Mouse (Mus musculus): ENCODE data around the gene Slmap. TPM values are rescaled to one million over a fixed set of nuclear protein-coding genes. Genes with fewer than 3 reads are reported as not detected.

The Slmap gene
- total and polyA plus RNA-seq, 2 experiments, result 10.5 to 50.8 TPM

GRCm38 (mm10) chr14:26454851-26455250, 79.9 kb downstream of the Slmap start:
- 20% methylated on average over 16 of the region's 16 CpGs for WGBS
- peaks cover 16% of the 10 kb centered on the region for H3K36me3 ChIP-seq (ENCODE audit: control insufficient read depth, insufficient read depth, low read length)
- H3K79me2 ChIP-seq (ENCODE audit: control insufficient read depth, insufficient read depth, low read length), result no peaks in the 10 kb centered on the region
- no peaks in the 10 kb centered on the region for H3K27me3 ChIP-seq (ENCODE audit: control insufficient read depth, insufficient read depth, low read length)
- TF ChIP-seq POLR2A (IDR thresholded peaks at IDR 0.05; ENCODE audit: extremely low read depth, insufficient read depth, low read length) (no peak), CTCF (IDR thresholded peaks at IDR 0.05; ENCODE audit: low read depth, low read length) (no peak)
- no peak overlapping the region for H3K9ac ChIP-seq (ENCODE audit: low read depth, low read length)
- DNase-seq (ENCODE audit: extremely low read depth, low read depth, low spot score), result peak; percentile 64
- no peaks in the 10 kb centered on the region for H3K4me1 ChIP-seq (ENCODE audit: control insufficient read depth, insufficient read depth, low read length)
- no peak overlapping the region for H3K27ac ChIP-seq (replicated peaks; ENCODE audit: insufficient read depth, low read depth, low read length)
- H3K4me3 ChIP-seq (ENCODE audit: insufficient read depth, low read depth, low read length), result no peak overlapping the region

GRCm38 (mm10) chr14:26450036-26450800, 84.5 kb downstream of the Slmap start:
- peaks cover 16% of the 10 kb centered on the region for H3K36me3 ChIP-seq (ENCODE audit: control insufficient read depth, insufficient read depth, low read length)

GRCm38 (mm10) chr14:26448581-26448980, 86.2 kb downstream of the Slmap start:
- Histone ChIP-seq H3K4me1 (ENCODE audit: control insufficient read depth, insufficient read depth, low read length) (0 out of 2 replicates have a peak, but pooled peaks cover 3% of the 10 kb centered on the region), H3K9ac (ENCODE audit: low read depth, low read length) (no peak overlapping the region), H3K36me3 (ENCODE audit: control insufficient read depth, insufficient read depth, low read length) (peaks cover 19% of the 10 kb centered on the region), H3K27ac (replicated peaks; ENCODE audit: insufficient read depth, low read depth, low read length) (no peak overlapping the region), H3K79me2 (ENCODE audit: control insufficient read depth, insufficient read depth, low read length) (no peaks in the 10 kb centered on the region), H3K4me3 (ENCODE audit: insufficient read depth, low read depth, low read length) (no peak overlapping the region), H3K27me3 (ENCODE audit: control insufficient read depth, insufficient read depth, low read length) (no peaks in the 10 kb centered on the region)
- DNase-seq (ENCODE audit: extremely low read depth, low read depth, low spot score), result no peak
- 89% methylated on average over 4 of the region's 4 CpGs for WGBS
- TF ChIP-seq CTCF (IDR thresholded peaks at IDR 0.05; ENCODE audit: low read depth, low read length), result no peak
- no peak for TF ChIP-seq POLR2A (IDR thresholded peaks at IDR 0.05; ENCODE audit: extremely low read depth, insufficient read depth, low read length)

More at GRCm38 (mm10) chr14:26450036-26450800, 84.5 kb downstream of the Slmap start:
- Histone ChIP-seq H3K9ac (ENCODE audit: low read depth, low read length) (no peak overlapping the region), H3K27ac (replicated peaks; ENCODE audit: insufficient read depth, low read depth, low read length) (peak overlapping the region; percentile 29; the same call in 1 of the 2 replicates), H3K79me2 (ENCODE audit: control insufficient read depth, insufficient read depth, low read length) (no peaks in the 10 kb centered on the region), H3K4me3 (ENCODE audit: insufficient read depth, low read depth, low read length) (no peak overlapping the region), H3K4me1 (ENCODE audit: control insufficient read depth, insufficient read depth, low read length) (no peaks in the 10 kb centered on the region), H3K27me3 (ENCODE audit: control insufficient read depth, insufficient read depth, low read length) (no peaks in the 10 kb centered on the region)
- TF ChIP-seq POLR2A (IDR thresholded peaks at IDR 0.05; ENCODE audit: extremely low read depth, insufficient read depth, low read length), result no peak
- no peak for TF ChIP-seq CTCF (IDR thresholded peaks at IDR 0.05; ENCODE audit: low read depth, low read length)
- WGBS, result 77% methylated on average over 16 of the region's 16 CpGs
- peak; percentile 42 for DNase-seq (ENCODE audit: extremely low read depth, low read depth, low spot score)

GRCm38 (mm10) chr14:26447223-26447622, 87.5 kb downstream of the Slmap start:
- TF ChIP-seq CTCF (IDR thresholded peaks at IDR 0.05; ENCODE audit: low read depth, low read length) (no peak), POLR2A (IDR thresholded peaks at IDR 0.05; ENCODE audit: extremely low read depth, insufficient read depth, low read length) (no peak)
- no peak for DNase-seq (ENCODE audit: extremely low read depth, low read depth, low spot score)
- H3K4me3 ChIP-seq (ENCODE audit: insufficient read depth, low read depth, low read length), result no peak overlapping the region
- 57% methylated on average over 2 of the region's 2 CpGs for WGBS
- H3K36me3 ChIP-seq (ENCODE audit: control insufficient read depth, insufficient read depth, low read length), result peaks cover 17% of the 10 kb centered on the region
- H3K79me2 ChIP-seq (ENCODE audit: control insufficient read depth, insufficient read depth, low read length), result no peaks in the 10 kb centered on the region
- H3K27ac ChIP-seq (replicated peaks; ENCODE audit: insufficient read depth, low read depth, low read length), result no peak overlapping the region
- no peak overlapping the region for H3K9ac ChIP-seq (ENCODE audit: low read depth, low read length)
- H3K4me1 ChIP-seq (ENCODE audit: control insufficient read depth, insufficient read depth, low read length), result peaks cover 5% of the 10 kb centered on the region; the same call in 1 of the 2 replicates
- no peaks in the 10 kb centered on the region for H3K27me3 ChIP-seq (ENCODE audit: control insufficient read depth, insufficient read depth, low read length)

GRCm38 (mm10) chr14:26446538-26446937, 88.2 kb downstream of the Slmap start:
- H3K27ac ChIP-seq (replicated peaks; ENCODE audit: insufficient read depth, low read depth, low read length), result no peak overlapping the region

GRCm38 (mm10) chr14:26442534-26442933, 92.2 kb downstream of the Slmap start:
- peaks cover 28% of the 10 kb centered on the region for H3K36me3 ChIP-seq (ENCODE audit: control insufficient read depth, insufficient read depth, low read length)
- H3K79me2 ChIP-seq (ENCODE audit: control insufficient read depth, insufficient read depth, low read length), result no peaks in the 10 kb centered on the region
- 65% methylated on average over 6 of the region's 6 CpGs for WGBS
- H3K4me1 ChIP-seq (ENCODE audit: control insufficient read depth, insufficient read depth, low read length), result peaks cover 11% of the 10 kb centered on the region; the same call in 1 of the 2 replicates
- no peak overlapping the region for H3K9ac ChIP-seq (ENCODE audit: low read depth, low read length)
- peak; percentile 36 for DNase-seq (ENCODE audit: extremely low read depth, low read depth, low spot score)
- no peak overlapping the region; the same call in 1 of the 2 replicates for H3K4me3 ChIP-seq (ENCODE audit: insufficient read depth, low read depth, low read length)
- H3K27me3 ChIP-seq (ENCODE audit: control insufficient read depth, insufficient read depth, low read length), result no peaks in the 10 kb centered on the region
- TF ChIP-seq CTCF (IDR thresholded peaks at IDR 0.05; ENCODE audit: low read depth, low read length), result no peak
- H3K27ac ChIP-seq (replicated peaks; ENCODE audit: insufficient read depth, low read depth, low read length), result peak overlapping the region; percentile 8; the same call in 1 of the 2 replicates

More at GRCm38 (mm10) chr14:26446538-26446937, 88.2 kb downstream of the Slmap start:
- no peak overlapping the region for H3K4me3 ChIP-seq (ENCODE audit: insufficient read depth, low read depth, low read length)
- peaks cover 7% of the 10 kb centered on the region; the same call in 1 of the 2 replicates for H3K4me1 ChIP-seq (ENCODE audit: control insufficient read depth, insufficient read depth, low read length)
- no peak for DNase-seq (ENCODE audit: extremely low read depth, low read depth, low spot score)
- no peaks in the 10 kb centered on the region for H3K79me2 ChIP-seq (ENCODE audit: control insufficient read depth, insufficient read depth, low read length)
- WGBS, result 83% methylated on average over 3 of the region's 3 CpGs
- no peak overlapping the region for H3K9ac ChIP-seq (ENCODE audit: low read depth, low read length)
- no peak for TF ChIP-seq CTCF (IDR thresholded peaks at IDR 0.05; ENCODE audit: low read depth, low read length)
- no peak for TF ChIP-seq POLR2A (IDR thresholded peaks at IDR 0.05; ENCODE audit: extremely low read depth, insufficient read depth, low read length)
- H3K36me3 ChIP-seq (ENCODE audit: control insufficient read depth, insufficient read depth, low read length), result peaks cover 17% of the 10 kb centered on the region
- H3K27me3 ChIP-seq (ENCODE audit: control insufficient read depth, insufficient read depth, low read length), result no peaks in the 10 kb centered on the region
